Mouse (Mus musculus): ENCODE data around the gene Gdpgp1.

DNA sequence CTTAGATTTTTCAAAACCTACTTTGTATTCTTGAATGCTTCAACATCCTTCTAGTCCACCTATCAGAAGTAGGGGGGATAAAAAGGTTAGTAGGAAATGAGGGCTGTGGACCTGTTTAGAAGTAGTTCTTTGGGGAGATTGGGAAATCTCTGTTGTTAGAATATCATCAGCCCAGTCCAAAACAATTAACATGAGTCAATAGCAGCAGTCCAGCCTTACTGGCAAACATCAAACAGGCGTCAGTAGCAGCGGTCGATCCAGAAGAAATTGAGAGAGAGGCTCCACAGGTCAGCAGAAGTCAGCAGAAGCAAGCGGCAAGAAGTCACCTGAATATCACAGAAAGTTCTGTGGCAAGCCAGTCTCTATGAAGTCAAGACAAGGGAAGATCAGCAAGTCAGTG is 12.2 kb downstream of the Gdpgp1 start:
- TF ChIP-seq ELF1 (IDR thresholded peaks at IDR 0.05; ENCODE audit: low read depth, low read length) (no peak), CTCF (IDR thresholded peaks at IDR 0.05 in 2 of 3, conservative IDR thresholded peaks at IDR 0.05 in 1 of 3; ENCODE audit: control insufficient read depth in 1 of 3, insufficient read depth in 1 of 3, low read depth in 2 of 3, low read length in 3 of 3, poor library complexity in 1 of 3, severe bottlenecking in 1 of 3) (no peak), GABPA (IDR thresholded peaks at IDR 0.05; ENCODE audit: low read depth, low read length) (no peak), RCOR1 (IDR thresholded peaks at IDR 0.05; ENCODE audit: low read depth, low read length) (no peak), POLR2A (IDR thresholded peaks at IDR 0.05; ENCODE audit: control insufficient read depth in 1 of 2, insufficient read depth in 1 of 2, low read depth in 1 of 2, low read length in 2 of 2, poor library complexity in 1 of 2) (no peak)

All from MEL (cell line).